Mouse (Mus musculus): ENCODE results near the gene Gm20498.

- no peak for TF ChIP-seq CTCF (IDR thresholded peaks at IDR 0.05; ENCODE audit: extremely low read depth, insufficient read length, insufficient replicate concordance, low read depth, low read length)
- no peak for TF ChIP-seq POLR2A (IDR thresholded peaks at IDR 0.05; ENCODE audit: low read depth, low read length)
Measured at GRCm38 (mm10) chr12:81324116-81324515, 208.6 kb downstream of the Gm20498 start.

Measured in small intestine, adult 2 months (tissue).